Mouse (Mus musculus) adrenal gland, adult 2 months (tissue): ENCODE results near the gene Kazn. TPM values are rescaled to one million over a fixed set of nuclear protein-coding genes. Genes with fewer than 3 reads are reported as not detected.

Experiments
- DNase-seq: peaks from one replicate; pipeline ENCODE4 v3.0.0; 2021
- polyA plus RNA-seq: library from polyadenylated mRNA; depleted of rRNA; stranded (reverse); fragments of >200 nt; gene quantifications from 2 replicates; pipeline ENCODE4 v1.2.3, GENCODE M21; 2012
- total RNA-seq, 2 experiments: library from RNA; stranded (reverse); gene quantifications; 2 replicates each; pipeline ENCODE4 v1.2.3; 2021

Kazn gene
- total and polyA plus RNA-seq, 3 experiments, result 19.1 to 47.4 (median 22.6) TPM

DNA sequence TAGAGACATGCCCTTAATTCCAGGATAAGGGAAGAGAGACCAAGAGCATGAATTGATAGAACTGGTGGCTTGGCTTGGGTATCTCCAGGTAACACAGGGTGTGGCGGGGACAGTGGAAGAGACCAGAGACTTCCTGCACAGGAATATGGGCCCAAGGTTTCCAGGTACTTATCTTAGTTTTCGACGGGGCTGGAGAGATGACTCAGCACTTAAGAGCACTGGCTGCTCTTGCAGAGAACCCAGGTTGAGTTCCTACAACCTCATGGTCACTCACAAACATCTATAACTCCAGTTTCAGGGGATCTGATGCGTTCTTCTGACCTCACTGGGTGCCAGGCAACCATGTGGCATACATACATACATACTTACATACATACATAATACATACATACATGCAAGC lies 3.0 kb upstream of the Kazn start:
- DNase-seq, result no peak

DNA sequence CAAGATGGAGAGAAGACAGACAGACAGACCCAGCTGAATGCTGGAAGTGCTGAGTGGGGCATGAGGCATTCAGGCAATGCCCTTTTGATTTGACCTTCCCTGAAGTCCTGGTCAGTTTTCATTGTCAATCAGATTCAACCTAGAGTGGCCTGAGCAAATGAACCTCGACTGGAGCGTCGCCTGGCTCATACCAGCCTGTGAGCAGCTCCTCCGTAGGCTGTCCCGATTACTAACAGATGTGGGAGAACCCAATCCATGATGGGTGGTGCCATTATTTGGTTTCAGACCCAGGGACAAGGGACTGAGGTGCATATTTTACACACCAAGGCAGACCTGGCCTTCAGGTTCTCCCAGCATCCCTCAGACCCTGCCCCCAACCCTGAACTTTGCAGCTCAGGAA lies 1.7 kb upstream of the Kazn start:
- DNase-seq, result no peak

DNA sequence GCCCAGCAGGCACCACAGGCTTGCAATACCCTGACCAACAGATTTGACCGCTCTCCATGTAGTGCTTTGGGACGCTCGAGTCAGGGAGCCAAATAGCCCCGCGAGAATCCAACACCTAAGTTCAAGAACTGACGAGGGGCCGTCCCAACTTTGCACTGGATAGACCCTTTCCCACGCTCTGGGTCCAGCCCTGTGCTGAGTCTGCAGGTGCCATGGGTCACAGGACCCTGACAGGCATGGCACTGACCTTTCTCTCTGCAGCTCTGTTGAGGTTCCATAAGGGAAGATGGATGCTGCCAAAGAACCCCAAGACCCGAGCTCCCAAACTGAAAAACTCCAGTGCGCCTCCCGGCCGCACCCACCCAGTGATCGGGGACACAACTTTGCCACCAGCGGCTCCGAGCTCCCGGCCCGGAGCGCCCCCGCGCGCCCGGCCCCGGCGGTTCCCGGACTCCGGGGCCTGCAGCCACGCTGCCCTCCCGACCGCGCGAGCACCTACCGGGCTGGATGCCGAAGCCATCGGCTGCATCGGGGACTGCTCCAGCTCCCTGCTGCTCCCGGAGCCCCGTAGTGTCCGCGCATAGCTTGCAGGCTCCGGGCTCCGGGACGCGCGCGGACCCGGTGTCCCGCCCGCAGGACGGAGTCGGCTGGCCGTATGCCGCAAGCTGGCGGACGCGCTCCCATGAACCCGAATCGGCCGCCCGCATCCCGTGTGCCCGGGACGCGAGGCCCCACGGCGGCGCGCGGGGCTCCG lies 538 bp downstream of the Kazn start:
- DNase-seq, result peak; percentile 87

DNA sequence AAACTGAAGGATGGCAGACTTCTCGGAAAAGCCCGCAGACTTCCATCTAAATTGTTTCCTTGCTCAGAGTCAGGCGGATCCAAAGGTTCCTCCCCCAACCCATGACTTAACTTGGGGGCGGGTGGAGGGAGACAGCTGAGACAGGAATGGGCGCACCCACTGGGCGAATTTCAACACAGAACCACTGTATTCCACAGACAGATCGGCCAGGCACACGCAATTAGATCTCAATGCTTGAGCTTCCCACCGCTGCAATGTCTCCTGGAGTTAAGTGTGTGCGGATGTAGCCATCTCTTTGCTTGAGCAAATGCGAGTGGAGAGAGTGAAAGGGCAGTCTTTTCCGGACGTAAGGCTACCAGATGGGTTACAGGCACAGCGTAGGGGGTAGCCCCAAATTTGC lies 1.2 kb downstream of the Kazn start:
- DNase-seq, result peak; percentile 69

DNA sequence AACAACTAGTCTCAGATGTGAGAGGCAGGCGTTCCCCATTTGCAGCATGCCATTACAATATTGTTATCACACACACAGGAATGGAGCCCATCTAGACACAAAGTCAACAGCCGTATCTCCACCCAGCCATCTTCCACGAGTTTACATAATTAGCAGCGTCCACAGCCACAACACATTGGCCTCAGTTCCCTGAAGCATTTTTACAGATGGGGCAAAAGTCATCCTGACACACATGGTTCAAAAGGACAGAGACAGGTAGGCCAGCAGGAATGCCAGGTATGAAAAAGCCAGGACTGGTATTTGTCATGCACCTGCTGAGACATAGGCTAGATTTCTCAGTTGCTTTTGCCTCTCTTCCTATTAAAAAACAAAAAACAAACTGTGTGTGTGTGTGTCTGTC lies 2.5 kb downstream of the Kazn start:
- no peak for DNase-seq

DNA sequence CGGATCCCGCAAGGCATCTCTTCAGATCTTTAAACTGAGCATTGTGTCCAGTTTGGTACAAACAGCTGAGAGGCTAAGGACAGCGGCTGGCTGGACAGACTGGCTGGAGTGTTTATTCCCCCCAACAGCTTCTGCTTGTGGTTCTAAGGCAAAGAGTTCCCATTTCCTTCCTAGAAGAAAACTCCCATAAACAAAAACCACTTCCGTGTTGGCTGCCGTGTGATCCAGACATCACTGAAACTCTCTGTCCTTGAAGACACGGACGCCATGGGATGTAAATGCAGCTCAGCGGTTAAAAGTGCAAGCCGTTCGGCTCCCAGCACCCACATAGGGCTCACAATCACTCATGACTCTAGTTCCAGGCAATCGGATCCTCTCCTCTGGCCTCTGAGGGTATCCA lies 3.8 kb downstream of the Kazn start:
- no peak for DNase-seq

DNA sequence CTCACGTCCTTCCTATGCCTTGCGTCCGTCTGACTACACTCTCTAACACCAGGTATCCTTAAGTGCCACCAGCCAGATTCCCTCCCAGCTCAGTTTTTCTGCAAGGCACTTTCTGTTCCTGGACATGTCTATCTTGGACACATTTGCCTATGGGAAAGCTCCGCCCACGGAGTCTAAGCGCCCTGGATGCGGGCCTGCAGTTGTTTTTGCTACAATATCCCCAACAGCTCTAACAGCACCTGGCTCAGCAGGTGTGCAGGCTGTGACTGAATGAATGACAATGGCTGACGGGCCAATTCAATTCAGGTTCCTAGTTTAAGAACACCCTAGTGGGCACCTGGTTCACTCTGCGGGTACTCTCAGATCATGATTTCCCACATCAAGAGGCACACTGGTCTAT lies 4.4 kb downstream of the Kazn start:
- DNase-seq, result no peak

DNA sequence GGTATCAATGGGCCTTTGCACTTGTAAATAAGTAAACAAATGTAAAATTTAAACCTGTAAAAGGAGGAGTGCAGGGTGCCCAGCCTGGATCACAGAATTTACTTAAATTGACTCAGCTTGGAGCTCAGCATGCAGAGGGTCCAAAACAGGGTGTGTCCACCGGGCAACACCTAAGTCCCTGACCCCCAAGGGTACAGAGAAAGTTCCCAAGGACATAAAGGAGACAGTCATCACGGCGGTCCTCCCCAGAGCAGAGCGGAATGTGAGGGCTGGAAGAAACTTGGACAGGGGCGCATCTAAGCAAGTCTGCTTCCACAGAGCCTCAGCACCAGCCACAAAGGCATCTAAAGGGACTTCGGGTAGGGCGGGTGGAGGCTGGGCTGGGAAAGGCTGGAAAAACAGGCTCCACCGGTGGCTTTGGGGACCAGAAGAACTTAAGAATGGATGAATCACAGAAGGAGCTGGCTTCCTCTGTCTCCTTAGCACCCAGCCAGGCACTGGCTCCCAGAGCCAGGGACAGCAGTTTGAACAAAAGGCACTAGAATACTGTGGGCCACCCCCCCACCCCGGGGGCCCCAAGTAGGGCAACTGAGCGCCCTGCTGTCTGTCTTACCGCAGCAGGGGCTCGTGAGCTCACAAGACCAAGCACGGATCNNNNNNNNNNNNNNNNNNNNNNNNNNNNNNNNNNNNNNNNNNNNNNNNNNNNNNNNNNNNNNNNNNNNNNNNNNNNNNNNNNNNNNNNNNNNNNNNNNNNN lies 10.2 kb downstream of the Kazn start:
- DNase-seq, result no peak

DNA sequence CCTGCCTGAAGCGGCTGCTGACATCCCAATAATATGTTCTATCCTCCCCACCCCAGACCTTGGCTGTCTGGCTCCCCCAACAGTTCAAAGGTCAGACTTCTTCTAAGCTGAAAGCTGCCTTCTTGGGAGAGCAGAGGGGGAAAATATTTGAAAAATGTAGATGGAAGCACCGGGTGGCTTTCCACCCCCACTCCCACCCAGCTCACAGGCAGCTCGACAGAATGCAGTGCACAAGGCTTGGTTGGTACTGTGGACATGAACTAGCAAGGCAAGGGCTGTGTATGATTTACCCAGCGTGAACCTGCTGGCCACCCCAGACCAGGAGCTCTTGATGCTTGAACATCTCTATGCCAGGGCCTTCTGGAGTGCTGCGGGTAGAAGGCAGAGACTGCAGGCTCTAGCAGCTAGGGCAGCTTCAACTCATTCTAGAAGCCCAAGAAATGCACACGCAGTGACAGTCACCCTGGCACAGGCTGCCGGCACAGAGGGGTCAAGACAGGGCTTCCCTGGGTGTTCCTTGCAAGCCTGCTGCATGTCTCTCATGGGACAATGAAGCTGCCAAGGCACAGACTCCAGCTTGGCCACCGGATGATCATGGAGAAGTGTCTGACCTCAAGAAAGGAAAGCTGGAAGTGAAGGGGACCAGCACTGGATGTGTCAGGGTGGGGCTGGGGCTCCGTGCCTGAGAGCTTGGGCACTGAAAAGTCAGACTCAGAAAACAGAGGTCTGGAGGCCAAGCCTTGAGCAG lies 15.1 kb downstream of the Kazn start:
- DNase-seq, result no peak

DNA sequence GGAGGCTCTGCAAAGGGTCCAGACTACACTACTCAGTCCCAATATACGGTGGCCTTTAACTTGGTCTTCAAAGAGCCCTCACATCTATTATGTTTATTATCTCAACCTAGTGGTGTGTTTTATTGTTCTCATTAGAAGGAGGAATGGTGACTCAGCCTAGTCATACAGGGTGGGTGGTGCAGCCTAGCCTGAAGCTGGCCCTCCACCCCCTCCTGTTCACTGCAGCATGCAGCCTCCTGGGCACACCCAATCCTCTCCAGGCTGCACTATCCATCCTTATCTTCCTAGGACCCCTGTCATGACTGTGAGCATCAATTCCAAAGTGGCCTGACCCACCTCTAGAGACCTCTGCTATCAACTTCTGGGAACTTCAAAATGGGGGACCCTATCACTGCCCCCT lies 16.8 kb downstream of the Kazn start:
- no peak for DNase-seq

DNA sequence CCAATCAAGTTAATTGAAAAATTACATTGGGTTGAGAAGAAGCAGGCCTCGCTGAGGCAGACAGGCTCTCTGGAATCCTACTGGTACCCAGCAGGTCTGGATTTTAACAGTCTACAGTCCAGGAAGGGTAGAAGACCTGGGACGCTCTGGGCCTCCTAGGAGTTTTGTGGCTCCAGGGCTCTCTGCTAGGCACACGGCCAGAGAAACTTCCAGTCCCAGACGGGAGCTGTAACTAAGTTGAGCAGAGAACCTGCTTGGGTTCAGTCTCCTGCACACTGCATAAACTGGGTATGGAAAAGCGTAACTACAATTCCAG lies 17.5 kb downstream of the Kazn start:
- DNase-seq, result no peak

DNA sequence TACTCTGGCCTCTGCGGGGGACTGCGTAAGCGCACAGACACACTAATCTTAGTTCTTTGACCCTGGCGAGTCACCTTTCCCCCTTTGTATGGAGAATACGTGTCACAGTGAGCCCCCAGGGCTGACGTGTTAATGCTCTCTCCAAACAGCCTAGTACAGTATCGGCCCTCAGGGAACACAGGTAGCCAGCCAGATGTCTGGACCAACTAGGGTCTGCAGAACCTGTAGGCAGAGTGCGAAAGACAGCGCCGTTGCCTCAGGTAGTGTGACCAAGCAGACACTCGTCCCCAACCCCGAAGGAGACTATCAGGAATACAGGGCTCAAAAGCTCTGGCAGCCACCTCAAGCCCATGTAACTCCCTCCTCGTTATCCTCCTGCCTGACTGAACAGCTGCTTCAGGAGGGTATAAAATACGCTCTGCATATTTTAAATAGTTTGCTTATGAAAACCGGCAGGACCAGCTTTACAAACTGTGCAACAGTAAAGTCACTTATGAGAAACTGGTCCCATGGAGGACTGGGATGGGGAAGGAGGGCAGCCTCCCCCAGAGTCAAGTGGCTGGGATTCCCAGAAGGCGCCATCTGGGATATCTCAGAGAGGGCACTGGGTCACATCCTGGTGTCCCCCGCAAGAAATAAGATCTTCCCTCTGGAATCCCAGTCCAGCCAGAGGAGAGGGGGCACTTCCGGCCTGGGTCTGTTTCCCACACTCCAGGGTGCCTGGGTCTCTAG lies 18.0 kb downstream of the Kazn start:
- DNase-seq, result no peak

DNA sequence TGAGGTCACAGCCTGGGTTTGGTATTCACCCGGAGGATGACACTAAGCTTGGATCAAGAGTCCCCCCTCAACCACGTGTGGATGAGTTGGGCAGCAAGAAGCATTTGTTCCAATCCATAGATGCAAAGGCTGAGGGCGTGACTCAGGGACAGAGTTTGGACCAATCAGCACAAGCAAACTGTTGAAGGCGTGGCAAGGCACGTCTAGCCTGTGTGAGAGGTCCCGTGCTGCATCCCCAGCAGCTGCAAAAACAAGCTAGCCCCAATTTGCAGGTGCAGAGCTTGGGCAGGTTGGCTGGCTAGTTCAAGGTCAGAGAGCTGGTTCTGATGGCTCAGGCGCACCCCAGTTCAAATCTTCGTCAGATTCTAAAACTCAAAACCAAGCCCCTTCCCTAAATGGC lies 20.2 kb downstream of the Kazn start:
- no peak for DNase-seq

DNA sequence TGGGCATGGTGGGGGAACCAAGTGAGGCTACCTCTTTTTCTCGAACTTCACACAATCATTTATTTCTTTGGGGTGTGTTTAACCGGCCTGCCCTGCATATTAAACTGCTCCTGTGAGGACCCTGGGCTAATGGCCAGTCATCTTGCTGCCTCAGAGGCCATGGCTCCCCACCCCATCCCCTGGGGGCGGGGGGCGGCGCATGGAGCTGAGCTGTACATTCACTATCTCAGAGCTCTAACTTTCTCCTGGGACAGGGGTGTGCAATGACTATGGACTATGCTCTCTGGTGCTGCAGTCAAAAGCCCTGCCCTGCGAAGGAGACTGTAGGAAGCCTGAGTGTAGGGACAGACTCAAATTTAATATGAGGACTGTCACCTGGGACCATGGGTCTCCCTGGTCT lies 22.2 kb downstream of the Kazn start:
- DNase-seq, result no peak

DNA sequence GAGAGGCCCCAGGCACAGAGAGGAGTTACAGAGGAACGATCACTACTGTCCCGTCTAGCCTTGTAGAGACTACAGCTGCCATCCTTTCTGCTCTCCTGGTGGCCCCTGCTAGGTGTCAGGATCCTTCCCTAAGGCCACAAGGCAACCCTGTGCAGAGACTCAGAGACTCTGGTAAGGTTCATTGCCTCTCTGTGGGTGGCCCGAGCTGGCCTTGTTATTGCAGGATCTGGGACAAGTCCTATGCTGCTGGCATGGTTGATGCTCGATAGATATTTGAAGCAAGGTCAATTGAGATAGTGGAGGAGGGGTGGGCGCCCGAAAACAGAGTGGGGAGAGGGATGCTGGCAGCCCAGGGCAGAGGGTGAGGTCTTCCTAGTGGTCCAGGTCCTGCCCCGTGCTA lies 23.4 kb downstream of the Kazn start:
- DNase-seq, result peak; percentile 66

DNA sequence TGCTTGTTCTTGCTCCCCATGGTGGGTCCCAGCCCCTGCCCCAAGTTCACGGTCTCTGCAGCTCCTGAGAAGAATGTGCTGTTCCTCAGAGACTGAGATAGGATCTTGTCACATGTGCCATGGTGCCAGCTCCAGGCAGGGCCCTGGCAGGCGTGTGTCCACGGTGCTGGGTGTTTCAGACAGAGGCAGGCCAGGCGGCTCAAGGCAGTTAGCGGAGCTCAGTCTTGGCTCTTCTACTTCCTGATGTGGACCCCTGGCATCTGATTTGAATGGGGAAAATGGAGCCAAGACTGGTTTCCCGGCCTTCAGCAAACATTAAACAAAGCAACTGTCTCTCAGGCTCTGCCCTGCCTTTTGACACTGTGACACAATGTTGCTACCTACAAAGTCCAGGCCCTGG lies 24.7 kb downstream of the Kazn start:
- no peak for DNase-seq

DNA sequence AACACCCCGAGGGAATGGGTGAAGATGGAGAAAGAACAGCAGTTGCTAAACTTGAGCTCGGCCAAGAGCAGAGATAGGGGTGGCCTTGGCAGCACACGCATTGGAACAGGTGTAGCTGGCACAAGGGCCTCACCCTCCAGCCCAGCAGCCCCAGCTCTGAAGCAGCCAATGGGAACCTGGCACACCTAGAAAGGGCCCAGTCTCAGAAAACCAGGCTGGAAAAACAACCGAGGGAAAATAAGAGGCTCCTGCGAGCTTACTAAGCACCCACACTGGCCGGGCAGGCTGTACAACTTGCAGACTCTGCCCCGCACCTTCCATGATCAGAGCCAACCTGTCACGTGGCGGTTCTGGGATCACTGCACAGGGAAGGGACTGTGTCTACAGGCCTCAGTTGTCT lies 26.8 kb downstream of the Kazn start:
- DNase-seq, result no peak

DNA sequence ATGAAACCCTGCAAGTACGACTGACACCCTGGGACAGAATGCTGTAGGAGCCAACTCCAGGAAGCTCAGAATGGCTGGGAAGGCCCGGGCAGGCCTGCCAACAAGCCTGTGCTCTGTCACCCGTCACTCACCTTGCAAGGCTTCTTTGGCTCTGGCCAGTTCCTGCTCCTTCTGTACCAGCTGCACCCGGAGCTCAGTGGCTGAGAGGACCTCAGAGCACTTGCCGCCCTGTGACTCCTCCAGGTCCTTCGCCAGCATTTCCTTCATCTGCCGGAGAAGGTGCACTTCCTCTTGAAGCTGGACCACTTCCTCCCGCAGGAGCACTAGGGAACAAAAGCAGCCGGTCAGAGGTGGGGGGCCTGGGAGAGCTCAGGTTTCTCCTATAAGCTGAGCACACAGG lies 29.3 kb downstream of the Kazn start:
- DNase-seq, result no peak

DNA sequence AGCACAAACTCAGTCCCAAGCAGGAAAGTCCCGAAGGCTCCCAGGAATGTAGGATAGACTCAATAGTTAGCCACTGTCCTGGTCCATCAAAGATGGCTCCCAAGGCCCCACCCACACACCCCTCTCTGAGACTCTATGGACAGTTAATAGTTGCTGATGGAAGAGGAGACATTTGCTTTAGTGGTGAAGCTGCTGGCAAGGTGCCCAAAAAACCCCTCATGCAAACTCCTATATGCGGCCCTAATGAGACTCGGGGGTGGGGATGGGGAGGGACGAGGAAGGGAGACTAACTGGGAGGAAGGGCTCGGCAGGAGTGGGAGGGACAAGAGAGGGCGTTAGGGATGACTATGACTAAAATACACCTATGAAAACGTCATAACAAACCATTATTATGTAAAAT lies 29.7 kb downstream of the Kazn start:
- no peak for DNase-seq

DNA sequence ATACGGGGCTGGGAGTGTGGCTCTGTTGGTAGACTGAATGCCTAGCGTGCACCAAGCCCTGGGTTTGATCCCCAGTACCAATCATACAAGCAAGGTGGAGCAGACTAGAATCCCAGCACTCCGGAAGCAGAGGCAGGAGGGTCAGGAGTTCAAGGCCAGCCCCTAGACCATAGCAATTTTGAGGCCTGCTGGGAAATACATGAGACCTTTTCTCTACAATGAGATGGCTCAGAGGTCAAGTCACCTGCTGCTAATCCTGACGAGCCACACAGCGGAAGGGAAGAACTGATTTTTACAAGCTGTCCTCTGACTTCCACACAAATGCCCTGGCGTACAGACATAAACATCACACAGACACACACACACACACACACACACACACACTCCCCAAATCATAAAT lies 33.5 kb downstream of the Kazn start:
- DNase-seq, result no peak

DNA sequence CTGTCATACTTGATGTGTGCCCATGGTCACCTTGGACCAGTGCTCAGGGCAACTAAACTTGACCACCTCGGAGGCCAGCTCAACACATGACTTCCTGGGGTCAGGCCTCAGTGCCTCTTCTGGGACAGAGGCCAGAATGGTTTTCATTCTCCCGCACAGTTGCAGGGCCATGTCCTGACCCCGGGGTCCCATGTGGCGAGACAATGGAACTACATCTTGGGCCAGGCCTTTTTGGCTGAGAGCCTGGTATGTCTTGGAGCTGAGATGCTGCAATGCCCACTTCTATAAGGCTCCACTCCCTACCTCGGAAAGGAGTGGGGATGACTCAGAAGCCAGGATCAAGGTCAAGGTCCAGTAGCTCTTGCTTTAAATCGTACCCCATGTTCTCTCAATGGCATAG lies 42.6 kb downstream of the Kazn start:
- DNase-seq, result peak; percentile 72

DNA sequence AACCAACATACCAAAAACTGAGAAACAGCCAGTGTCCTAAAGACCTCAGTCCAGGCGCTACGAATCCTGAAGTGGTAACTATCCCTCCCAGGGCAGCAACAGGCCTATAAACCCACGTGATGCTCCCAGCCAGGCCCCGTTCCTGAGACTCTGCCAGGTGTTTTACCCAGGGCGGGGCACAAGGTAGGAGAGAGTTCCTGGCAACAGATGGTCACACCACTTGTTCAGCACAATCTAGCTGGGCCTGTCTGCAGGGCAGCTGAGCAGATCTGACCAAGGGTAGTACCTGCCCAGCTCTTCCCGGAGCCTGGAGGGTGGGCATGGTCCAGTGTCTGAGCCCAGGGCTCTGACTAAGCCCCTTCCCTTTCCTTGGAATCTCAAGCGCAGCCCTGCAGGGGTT lies 45.4 kb downstream of the Kazn start:
- no peak for DNase-seq

DNA sequence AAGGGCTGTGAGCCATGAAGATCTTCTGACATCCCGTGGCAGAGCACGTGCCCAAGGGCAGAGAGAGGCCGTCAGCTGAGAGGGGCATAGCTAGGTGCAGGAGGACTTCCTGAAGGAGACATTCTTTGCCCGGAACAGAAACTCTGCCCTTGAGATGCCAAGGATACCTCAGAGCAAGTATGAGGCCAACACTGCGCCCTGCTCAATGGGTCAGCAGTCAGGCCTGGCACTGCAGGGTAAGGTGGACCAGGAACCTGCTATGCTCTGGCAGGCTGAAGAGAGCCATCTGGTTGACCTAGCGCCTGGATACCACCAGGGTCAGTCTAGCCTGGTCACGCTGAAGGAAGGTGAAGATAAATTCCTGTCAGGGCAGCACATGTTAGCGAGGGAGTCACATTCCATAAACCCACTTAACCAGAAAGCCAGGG lies 46.0 kb downstream of the Kazn start:
- peak; percentile 64 for DNase-seq
